Mouse (Mus musculus): ENCODE measurements around the gene Tmem132d.

The Tmem132d gene

DNA sequence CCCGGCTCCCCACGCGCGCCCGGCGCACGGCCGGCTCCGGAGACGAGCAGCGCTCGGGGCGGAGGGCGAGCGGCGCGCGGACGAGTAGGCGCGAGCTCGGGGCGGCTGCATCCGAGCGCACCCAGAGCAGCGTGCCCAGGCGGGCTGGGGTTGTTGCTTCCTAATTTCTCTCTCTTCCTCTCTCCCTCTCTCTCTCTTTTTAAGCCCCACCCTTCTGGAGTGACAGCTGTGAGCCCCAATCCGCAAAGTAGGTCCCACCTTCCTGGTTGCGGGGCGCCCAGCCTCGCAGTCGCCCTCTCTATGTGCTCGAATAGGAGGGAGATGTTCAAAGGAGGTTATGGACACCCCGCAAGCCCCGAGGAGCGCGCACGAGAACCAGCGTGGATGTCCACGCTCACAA lies at the start of gene Tmem132d:
Gene Tmem132d (minus strand): TSS at position 162 of the 400 bp plus-strand sequence.
- peak; percentile 62 for DNase-seq

DNA sequence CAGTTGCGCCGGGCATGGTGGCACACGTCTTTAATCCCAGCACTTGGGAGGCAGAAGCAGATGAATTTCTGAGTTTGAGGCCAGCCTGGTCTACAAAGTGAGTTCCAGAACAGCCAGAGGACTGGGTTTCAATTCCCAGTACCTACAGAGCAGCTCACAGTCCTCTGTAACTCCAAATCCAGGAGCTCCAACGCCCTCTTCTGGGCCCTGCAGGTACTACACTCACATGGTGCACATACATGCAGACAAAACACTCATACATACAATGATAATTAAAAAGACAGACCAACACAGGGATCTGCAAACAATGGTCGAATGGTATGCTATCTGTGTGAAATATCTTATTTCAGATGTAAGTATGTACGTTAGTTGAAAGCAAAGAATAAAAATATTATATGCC lies 47.9 kb upstream of the Tmem132d start:
- DNase-seq, result no peak

DNA sequence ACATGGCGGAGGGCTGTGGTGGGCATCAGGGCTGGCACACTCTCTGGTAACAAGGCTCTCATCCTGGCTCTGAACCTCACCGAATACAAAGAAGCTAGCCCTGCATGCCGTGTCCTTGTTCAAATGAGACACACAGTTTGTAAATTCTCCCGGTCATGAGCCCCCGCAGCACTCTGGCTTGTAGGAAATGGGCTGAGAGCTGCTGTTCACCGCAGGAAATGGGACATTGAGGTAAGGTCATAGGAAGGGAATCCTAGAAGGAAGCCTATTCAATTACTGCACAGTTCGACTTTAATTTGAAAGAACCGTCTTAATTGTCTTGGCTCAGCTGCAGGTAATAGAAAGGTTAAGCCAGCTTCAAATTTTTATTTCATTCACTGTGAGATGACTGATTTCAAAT lies 42.5 kb upstream of the Tmem132d start:
- DNase-seq, result no peak

DNA sequence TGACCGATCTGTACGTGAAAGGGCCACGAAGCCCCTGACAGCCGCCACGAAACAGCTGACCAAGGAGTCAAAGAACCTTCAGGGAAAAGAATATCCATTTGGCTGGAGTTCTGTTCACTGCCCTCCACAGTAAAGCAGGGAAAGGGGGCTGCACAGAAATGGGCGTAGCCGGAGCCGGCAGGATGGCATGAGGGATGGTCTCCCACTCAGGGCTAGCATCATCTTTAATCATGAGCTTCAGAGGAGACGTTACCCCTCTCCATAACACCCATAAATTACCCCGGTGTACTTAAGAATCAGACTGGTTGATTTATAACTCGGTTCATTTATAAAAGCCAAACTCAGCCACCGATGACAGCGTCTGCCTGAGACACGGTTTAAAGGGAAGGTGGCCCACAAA lies 36.9 kb upstream of the Tmem132d start:
- DNase-seq, result no peak

DNA sequence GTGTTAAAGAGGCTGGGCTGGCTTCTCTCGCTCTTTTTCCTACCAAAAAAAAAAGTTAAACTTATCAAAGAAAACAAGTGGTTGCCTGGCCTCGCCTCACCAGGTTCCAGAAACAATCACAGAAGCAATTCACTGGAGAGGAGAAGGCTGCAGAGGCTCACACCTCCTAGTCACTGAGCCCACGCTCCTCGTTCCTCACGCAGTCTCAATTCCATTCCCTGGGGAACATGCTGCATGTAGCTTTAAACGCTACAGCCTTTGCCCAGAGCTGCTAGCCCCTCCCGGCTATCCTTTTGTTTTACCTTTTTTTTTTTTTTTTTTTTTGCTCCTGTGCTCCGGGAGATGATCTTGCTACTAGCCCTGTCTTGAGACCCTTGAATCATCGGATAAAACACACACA lies 31.6 kb upstream of the Tmem132d start:
- no peak for DNase-seq

DNA sequence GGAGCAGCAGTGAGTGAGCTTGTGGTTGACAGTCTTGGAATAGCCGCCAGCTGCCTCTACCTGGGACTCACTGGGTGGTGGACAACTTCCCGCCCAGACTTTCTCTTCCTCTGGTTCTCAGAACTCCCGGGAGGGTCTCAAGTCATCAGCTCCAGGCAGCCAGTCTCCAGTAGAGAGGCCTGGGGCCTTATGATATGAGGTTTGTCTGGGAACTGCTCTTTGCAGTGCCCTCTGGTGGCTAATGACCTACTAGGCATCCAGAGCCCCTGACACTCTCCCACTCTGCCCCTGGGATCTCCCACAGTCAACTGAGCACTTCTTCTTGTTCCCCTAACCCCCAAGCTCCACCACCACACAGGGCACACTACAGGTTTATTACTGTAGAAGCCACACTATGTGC lies 27.7 kb upstream of the Tmem132d start:
- no peak for DNase-seq

DNA sequence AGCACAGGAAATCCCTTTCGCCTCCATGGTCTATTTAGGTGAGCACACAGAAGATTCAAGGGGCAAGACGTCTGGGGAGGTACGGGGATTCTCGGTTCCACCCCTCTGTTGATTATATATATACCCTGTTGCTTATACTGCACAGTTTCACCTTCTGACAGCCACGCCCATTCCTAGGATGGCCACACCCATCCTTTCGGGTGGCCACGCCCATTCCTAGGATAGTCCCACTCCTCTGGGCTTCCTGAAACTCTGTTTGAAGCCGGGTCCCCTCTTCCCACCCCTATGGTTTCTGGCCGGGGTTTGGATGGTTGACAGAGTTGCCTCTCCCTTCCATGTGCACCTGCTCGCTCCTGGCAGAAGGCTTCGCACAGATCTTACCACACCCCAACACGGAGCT lies 22.9 kb upstream of the Tmem132d start:
- DNase-seq, result no peak

DNA sequence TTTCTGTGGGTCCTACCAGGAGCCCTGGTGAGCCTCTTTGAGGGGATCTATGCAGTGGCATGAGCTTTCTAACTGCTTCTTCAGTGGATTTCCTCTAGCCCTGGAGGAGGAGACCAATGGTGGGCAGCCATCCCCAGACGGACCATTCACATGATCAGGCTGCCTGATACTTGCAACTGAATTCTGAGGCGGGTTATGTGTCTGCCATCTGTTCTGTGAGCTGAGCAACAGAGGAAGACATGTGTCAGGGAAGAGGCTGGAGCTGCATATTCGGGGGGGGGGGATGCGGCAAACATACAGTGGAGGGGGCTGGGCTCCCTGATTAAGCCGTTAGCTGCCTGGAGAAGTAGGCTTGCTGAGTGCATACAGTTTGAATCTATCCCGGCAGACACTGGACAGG lies 19.3 kb upstream of the Tmem132d start:
- peak; percentile 45 for DNase-seq

DNA sequence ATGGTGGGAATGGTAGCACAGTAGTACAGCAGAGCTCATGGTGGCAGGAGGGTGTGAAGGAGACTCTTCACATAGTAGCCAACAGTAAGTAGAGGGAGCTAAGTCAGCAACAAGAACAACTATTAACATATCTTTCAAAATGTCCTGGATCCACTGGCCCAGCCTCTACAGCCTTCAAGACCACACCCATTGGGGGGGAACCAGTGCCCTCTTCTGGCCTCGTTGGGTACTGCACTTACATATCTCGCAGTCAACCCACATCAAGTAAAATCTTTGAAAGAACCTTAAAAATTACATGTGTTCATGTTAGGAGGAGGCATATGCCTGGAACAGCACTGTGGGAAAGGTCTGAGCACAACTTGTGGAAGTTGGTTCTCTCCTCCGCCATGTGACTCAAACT lies 17.9 kb upstream of the Tmem132d start:
- DNase-seq, result no peak

DNA sequence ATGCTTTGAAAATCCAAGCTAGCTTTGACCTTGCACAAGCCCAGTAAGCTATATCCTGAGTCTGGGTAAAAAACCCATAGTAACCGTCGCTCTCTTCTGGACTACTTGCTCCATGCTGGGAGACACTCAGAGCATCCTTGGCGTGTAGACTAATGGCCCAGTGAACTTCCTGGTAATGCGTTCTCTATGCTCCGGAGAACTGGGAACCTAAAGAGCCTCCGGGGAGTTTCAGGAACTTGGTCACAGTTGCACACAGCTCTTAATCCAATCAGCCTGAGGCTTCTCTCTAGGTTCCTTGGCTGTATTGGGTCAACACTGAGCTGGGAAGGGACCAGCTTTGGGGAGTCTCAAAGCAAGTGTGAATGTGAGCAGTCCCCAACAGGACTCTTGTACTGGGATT lies 12.0 kb upstream of the Tmem132d start:
- no peak for DNase-seq

DNA sequence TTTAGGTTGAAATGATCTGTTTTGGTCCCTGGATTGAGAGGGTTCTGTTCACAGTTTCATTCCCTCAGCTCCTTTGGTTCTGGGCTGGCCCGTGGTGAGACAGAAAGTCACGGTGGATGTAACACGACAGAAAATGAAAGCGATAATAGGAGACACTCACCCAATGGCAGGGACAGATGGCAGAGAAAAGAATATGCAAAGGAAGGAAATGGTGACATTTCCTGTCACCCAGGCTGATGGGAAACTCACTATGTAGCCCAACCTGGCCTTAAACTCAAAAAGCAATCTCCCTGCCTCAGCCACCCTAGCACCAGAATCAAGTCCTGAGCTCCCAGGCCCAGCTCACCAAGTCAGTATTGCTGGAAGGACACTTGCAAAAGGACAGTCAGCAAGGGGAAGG lies 11.0 kb upstream of the Tmem132d start:
- DNase-seq, result no peak

DNA sequence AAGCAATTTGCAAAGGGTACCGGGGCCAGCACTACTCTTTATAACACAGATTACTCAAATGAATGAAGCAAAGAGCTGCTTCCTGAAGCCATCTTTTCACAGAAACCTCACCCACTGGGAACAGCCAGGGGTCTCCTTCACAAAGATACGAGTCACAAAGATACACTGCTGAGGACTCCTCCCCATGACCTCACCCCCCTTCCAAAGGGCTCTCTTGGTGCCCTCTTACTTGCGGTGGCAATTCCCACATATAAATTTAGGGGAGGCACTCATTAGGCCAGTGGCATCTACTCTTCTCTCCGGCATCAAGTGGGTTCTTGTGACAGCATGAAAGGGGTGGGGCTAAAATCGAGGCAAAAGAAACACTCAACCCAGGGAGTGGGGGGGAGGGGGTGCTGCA lies 8.2 kb upstream of the Tmem132d start:
- DNase-seq, result no peak

DNA sequence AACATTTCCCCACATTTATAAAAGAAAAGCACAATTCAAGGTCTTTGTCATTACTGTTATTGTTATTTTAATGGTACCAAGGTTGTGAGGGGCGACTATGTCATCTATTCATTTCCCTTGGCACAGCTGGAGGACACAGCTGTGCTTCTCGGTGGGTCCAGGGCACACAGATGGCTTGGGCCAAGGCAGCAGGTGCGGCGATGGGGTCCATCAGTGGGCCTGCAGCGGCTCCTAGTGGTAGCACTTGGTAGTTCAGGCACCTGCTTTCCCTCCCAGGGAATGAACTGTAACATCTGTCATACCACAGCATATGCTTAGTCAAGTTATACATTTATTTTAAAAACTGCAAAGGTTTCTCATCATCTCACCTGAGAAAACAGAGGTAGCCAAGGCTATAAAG lies 7.0 kb upstream of the Tmem132d start:
- peak; percentile 30 for DNase-seq

DNA sequence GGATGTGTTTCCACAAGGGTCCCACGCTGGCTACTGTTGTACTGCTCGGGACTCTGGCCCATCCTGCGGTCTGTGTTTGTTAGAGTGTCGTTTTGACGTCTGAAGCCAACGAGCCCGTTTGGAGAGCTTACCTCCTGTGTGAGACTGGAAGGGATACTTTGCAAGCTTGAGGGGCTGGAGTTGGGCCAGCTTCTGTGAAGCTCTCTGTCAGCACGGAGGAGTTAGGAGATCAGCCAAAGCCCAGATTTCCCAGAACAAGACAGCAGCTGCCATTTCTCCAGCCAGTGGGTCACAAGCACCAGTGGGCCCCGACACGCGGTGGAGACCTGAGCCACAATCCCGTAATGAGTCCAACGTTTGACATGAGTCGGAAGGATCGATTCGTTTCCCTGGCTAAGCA lies 5.2 kb upstream of the Tmem132d start:
- DNase-seq, result no peak

DNA sequence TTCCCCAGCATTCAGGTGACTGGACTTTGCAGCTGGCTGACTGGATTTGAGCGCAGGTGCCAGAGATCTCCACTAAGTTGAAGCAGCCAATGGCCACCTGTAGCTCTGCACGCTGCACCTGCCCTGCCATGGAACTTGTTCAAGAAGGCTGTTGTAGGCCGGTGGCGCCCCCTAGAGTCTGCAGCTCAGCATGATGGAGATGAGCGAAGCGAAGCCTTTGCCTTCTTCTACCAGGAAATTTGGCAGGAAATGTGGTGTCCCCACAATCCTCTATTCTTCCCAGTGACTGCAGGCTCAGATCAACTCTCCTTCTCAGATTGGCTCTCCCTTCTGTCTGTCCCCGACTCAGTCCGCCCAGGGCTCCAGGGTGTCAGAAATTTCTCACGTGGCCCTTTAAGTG lies 4.0 kb upstream of the Tmem132d start:
- DNase-seq, result peak; percentile 88

DNA sequence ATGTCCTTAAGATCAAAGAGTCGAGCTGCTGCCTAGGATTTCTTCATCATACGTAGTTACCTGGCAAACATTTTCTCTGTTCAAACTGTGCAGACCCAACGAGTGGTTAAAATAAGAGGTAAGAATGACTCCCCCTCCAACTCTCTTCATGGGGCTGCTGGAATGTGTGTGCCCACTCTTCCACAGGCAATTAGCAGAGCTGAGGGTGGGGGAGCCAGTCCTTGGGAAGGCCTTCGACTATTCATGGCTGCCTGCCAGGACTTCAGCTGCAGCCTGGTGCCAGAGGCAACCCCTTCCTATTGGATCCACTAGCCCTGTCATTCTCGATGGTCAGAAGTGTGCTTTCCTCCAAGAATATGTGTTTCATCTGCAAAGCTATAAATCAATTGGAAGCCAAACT lies 2.8 kb upstream of the Tmem132d start:
- DNase-seq, result no peak

DNA sequence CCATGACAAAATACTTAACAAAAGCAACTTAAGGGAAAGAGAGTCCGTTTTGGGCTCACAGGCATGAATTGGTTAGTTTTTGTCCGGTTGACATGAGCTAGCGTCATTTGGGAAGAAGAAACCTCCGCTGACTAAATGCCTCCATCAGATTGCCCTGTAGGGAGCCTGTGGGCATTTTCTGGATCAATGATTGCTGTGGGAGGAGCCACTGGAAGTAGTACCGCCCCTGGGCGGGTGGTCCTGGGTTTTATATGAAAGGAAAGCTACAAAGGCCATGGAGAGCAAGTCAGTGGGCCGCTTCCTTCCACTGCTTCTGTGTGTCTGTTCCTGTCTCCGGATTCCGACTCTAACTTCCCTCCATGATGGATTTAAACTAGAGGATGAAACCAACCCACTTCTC lies 909 bp upstream of the Tmem132d start:
- DNase-seq, result no peak

DNA sequence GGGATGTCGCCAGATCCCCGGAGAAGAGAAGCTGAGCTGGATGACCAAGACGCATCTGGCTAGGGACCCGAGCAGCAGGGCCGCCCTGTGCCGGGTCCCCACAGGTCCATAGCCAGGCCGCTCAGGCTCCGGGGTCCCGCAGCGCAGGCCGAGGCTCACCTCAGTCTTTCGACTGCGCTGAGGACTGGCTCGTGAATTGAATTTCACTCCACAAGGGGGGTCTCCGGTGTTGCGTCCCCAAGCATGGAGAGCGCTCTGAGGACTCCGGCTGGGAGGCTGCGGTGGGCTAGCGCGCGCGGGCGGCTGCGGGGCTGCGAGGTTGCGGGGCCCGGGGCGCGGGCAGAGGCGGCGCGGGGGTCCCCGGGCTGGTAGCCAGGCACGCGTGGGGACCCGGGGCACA lies 455 bp downstream of the Tmem132d start:
- no peak for DNase-seq

DNA sequence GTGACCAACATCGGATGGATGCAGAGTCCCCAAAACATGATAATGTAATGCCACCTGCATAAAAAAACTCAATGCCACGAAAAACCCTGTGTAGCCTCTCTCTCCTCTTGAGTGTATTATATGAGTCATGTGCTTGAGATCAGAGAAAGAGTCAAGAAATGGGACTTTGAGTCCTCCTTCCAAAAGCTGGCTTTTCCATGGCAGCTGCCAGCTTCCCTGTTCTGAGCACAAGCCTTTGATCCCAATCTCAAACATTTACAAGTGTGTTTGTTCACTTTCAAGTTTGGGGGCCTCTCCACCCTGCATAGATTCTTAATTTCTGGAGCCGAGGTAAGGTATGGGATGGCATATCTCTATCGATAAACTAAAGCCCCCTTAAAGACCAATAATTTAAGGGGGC lies 8.2 kb downstream of the Tmem132d start:
- no peak for DNase-seq

DNA sequence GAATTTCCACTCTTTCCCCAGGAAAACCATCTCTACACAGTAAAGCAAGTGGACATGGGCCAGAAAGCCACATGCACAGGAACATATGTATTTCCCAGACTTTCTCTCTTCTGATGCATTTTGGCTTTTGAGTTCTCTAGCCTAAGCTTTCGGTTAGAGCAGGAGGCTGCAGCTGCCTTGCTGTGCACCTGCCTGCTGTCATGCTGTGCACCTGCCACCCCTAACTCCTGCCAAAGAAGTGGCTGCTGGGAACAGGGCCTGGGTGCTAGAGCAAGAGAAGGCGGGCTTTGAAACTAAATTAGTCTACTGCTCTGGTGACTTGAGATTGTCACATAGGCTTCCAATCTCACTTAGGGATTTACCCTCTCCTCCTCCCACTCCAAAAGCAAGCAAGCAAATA lies 8.7 kb downstream of the Tmem132d start:
- DNase-seq, result peak; percentile 39

DNA sequence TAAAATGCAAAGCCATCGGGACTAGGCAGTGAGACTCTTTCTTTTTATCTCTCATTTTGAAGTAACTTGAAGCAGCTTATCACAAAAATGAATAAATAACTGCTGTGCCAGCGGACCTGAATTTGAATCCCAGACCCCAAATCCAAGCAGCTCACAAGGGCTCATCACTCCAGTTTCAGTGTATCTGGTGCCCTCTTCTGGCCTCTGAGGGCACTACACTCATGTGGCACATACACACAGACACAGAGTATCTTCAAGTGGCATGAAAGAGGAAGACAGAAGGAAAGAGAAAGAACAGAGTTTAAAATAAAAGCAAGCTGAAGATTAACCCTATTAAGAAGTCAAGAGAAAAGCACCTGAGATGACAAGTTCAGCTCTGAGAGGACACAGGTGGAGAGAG lies 10.8 kb downstream of the Tmem132d start:
- DNase-seq, result no peak

DNA sequence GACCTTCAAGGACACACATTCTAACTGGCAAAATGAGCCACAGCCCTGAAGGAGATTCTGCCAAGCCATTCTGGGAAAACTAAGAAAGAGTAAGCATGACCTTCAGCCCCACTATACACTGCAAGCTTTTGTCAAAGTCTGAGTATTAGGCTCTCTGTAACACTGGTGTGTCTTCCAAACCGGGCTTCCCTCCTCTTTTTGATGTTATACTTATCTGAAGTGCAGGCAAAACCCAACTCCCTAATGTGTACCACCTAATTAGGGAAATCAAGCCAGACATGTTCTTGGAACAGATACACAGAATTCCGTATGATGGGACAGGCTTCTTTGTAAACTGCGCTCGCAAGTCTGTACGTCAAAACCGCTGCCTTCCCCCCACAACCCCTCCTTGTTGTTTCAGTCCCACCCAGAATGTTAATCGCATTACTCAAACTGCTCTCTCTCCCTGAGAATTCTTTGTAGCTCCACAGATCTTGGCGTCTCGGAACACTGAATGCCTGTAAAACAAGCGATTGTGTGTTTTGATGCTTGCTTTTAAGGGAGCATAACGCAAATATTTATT lies 14.6 kb downstream of the Tmem132d start:
- DNase-seq, result no peak

DNA sequence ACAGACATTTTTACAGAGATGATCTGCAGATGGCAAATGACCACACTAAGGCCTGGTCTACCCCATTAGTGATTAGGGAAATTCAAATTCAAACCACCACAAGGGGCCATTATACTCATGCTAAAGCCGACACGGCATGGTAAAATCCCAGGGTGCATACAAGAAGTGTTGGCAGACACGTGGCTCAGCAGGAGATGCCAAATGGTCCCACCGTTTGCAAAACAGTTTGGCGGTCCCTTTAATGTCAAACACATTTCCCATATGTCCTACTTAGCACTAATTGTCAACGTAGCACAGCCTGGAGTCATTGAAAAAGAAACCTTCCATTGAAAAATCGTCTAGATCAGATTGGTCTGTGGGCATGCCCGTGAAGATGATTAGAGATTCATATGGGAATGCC lies 18.8 kb downstream of the Tmem132d start:
- DNase-seq, result no peak

DNA sequence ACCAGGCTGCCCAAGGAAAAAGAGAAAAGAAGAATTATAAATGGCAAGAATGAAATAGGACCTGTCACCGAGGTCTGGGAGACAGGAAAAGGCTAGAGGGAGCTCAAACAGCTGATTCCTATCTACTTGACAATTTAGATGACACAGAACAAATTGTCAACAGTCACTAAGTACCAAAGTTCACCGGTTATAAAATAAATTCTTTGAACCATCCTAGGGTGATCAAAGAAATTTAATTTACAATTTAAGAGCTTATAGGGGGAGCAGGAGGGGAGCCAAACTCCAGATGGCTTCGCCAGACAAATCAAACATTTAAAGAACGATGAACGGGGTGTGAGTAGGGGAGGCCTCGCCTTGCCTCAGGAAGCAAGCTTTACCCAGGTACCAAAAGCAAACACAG lies 20.6 kb downstream of the Tmem132d start:
- no peak for DNase-seq

DNA sequence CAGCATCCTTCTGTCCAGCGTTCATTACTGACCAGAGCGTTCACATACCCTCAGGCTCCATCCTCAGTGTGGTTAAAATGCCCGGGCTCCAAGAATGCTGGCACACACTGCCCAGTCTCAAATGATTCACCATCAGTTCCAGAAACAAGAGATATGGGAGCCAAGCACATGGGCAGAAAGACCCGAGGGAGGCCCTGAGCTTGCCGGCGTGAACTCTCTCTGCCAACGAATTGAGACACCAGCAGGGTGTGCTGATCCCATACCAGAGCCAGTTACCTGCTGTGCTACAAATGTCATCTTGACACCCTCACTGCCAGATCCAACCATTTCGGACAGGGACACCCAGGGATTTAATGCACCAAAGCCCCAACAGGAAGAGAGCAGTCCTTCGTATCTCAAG lies 25.3 kb downstream of the Tmem132d start:
- no peak for DNase-seq

DNA sequence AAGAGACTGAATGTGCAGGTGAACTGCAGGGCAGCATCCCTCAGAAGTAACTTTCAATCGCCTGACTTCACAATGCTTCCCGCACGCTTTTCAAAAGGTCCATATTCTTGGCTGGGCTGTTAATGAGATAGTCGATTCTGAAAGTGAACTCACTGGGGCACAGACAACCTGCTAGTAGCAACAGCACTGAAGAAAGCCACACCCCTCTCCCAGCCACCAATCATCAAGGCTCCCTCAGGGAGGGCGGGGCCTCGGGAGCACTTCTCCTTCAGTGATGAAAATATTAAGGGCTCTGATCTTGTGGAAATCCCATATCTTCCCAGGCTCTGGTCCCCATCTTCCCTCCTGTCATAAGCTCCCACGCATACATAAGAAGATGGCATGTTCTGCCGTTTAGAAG lies 27.8 kb downstream of the Tmem132d start:
- no peak for DNase-seq

Data from layer of hippocampus, adult 9-11 months (tissue).